Mouse (Mus musculus): ENCODE results near the gene Ptov1.
"Not testable (repeated sequence)": the region's sequence is repeated elsewhere in the genome, so short reads cannot be mapped to it uniquely, and the experiment has no call there.

The Ptov1 gene

DNA sequence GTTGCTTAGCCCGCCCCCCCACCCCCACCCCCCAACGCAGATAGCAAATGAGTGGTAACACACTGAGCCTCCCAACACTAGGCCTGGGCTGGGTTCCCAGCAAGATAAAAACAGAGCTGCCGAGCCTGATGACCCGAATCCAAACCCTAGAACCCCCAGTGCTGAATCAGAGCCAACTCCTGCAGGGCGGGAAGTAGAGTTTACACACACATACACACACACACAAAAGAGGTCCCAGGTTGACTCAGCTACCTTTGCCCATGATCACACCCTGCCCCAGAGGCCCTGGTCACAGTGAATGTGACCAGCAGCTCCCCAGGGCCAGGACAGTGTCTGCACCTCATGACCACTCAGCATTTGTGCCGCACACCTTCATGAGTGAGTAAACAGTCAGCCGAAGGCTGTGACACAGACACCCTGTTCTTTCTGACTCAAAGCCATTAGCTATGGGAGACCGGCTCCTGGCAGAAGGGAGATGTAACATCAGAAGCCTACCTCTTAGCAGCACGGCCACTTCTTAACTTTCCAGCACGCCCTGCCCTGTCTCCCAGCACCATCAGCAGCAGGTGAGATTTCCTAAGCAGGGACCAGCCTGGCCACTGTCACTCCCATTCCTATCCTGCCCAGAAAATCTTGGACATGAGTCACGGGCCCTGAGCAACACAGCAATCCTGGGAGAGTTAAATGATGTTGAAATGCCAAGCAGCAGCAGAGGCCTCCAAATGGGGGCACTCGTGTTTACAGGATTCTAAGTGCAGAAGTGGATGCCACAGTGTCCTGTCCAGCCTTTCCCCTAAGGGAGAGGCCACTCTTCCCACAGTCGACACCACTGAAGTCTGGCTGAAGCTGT, 18.9 kb upstream of the Ptov1 start:
- DNase-seq (ENCODE audit: low spot score), result no peak

DNA sequence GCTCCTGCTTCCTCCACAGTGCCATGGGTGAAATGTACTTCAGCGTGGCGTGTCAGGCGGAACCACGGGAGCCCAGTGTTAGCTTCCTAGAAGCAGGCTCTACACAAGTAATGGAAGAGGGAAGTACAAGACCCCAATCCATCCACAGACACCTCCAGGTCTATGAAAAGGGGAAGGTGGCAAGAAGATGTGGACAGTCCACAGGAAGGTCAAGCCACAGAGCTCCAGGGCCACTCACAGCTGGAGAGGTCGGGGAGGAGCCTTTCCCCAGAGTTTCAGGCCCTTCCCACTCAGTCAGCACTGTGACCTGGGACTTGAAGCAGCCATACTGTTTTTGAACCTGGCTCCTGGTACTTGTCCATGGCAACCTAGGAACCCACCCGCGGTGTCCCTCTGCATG, 17.4 kb upstream of the Ptov1 start:
- no peak for DNase-seq (ENCODE audit: low spot score)

DNA sequence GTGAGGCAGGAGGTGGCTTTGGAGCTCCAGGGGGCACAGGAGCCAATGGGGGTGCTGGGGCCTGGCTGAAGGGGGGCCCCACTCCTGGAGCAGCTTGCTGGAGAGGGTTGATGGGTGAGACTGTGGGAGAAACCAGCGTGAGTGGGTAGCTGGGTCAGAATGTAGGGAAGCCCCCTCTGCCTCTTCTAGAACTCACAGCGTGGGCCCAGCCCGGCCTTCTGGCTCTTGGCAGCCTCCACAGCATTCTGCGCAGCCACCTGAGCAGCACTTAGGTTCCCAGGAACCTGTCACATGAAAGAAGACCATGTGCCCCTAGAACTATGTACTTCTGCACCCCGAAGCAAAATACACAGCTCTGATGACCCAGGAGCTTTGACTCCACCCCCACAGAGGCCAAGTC, 15.0 kb upstream of the Ptov1 start:
- DNase-seq (ENCODE audit: low spot score), result no peak

DNA sequence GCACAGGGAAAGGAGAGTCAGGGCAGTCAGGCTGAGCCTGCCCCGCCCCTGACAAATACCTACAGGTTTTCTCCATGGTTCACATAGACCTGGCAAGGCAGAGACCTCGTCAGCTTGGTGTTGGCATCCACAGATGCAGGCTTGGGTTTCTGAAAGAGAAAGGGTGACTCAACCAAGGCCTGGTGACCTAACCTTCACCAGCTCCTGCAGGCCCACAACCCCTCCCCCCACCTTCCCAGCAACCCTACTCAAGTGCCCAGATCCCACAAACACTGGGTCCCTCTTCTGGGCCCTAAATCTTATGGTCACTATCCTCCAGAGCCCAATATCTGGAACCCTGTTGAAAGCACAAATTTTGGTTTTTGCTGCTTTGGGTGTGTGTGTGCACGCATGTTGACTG, 13.4 kb upstream of the Ptov1 start:
- DNase-seq (ENCODE audit: low spot score), result no peak

DNA sequence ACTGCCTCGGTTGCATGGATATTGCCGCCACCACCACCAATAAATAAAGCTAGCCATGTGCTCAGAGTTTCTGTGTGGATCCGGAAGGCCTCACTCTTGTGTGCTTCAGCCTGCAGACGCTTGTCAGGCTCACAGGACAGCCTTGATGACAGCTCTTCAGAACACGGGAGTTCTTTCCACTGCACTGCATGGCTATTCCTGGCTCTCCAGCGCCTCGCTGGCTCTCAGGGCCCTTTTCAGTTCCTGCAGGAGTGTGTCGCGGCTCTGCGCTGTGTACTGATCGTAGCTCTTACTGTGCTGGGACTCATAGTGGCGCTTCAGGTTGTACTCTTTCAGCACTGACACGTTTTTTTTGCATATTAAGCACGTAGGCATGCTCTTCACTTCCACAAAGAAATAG, 8.2 kb upstream of the Ptov1 start:
- no peak for DNase-seq (ENCODE audit: low spot score)

DNA sequence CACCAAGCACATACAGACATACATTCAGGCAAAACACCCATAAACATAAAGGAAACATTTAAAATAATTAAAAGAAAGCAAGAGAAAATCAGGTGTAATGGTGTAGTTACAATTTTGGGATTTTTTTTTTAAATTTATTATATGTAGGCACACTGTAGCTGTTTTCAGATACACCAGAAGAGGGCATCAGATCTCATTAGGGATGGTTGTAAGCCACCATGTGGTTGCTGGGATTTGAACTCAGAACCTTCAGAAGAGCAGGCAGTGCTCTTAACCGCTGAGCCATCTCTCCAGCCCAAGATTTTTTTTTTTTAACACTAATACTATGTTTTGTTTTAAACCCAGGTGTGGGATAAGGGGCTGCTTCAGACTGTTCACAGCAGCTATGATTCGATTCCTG, 2.2 kb upstream of the Ptov1 start:
- DNase-seq (ENCODE audit: low spot score), result not testable (repeated sequence)

DNA sequence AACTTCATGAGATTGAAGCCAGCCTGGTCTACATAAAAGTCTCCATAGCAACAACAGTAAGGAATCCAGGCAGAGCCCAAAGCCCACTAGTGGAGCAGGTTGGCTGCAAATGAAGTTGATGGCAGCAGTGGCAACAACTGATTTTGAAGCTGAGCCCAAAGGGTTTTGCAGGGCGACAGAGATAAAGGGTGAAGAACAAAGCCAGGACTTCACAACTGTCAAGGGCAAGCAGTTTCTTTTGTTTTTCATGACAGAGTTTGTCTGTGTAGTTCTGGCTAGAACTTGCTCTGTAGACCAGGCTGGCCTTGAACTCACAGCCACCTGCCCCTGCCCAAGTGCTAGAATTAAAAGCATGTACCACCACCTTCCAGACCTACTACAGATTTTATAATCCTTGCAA, 1.6 kb upstream of the Ptov1 start:
- DNase-seq (ENCODE audit: low spot score), result no peak

DNA sequence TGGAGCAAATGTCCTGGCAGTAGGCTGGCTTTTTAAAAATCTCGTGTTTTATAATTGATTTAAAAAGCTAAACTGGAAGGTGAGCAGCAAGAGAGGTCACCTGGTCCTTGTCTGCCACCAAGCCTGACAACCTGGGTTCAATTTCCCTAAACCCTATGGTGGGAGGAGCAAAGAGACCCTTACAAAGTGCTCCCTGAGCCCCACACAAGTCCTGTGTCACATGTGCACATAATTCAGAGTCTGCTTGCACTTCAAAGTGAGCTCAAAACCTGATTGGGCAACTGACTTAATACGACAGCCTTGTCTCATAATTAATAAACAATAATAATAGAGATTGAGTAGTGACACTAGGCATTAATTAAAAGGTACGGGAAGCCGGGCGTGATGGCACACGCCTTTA, 1.0 kb upstream of the Ptov1 start:
- DNase-seq (ENCODE audit: low spot score), result no peak

DNA sequence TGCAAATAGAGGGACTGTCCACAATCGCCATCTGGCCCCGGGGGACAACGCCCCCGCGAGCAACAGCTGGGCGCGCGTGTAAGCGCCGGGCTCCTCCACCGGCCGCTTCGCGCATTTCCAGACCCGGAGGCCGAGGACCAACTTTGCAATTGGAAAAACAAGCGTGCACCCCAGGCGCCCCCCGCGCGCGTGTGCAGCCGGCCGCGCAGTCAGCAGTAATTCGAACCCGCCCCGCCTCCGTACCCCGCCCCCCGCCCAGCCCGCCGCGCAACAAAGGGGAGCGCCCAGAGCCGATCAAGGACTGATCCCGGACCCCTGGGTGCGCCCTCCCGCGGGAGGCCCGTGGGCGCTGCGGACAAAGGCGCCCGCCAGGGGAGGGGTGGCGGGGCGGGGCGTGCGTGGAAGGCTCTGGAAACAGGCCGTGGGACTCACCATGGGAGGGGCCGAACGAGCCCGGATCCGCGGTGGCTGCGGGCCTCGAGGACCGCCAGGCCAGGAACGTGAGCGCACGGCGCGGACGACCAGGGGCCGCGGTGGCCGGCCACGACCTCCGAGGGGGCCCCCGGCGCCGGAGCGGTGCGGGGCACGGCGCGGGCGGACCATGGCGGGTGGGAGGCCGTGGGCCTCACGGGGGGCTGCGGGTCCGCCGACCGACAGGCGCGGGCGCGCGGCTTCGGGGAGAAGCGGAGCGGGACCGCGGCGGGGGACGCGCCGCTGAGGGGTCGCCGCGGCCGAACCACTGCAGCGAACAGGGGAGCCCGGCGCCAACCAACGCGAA, 480 bp downstream of the Ptov1 start:
- no peak for DNase-seq (ENCODE audit: low spot score)

DNA sequence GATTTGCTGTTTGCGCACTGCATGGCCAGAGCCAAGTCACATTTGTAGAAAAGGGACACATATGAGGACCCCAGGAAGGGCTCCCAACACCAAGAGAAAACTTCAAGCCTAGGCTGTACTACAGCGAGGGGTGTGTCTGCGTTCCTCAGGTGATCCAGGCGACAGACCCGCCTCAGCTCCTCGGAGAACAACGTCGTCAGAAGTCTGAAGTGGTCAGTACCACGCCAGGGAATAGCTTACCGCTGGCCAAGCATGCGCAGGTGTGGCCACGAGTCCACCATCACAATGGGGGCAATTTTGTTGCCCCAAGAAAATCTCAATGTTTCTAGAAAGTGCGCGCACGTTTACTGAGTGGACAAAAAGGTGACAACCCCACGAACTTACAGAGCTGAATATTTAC, 1.1 kb downstream of the Ptov1 start:
- no peak for DNase-seq (ENCODE audit: low spot score)

DNA sequence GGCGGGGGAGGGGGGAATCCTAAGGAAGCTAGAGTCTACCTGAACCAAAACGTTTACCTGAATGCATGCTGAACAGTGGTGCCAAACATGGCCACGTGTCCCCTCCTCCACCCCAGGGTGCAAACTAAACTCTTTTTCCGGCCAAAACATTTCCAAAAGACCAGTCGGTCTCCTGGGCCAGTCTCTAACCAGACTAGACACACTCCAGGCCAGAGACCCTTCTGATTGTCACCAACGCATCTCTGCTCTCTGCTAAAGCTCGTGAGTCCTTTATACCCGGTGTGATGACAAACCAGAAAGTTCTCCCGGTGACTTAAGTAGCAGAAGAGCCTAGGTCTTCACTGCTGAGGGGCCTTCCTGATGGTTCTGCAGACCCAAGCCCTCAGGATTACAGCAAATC, 1.8 kb downstream of the Ptov1 start:
- no peak for DNase-seq (ENCODE audit: low spot score)

DNA sequence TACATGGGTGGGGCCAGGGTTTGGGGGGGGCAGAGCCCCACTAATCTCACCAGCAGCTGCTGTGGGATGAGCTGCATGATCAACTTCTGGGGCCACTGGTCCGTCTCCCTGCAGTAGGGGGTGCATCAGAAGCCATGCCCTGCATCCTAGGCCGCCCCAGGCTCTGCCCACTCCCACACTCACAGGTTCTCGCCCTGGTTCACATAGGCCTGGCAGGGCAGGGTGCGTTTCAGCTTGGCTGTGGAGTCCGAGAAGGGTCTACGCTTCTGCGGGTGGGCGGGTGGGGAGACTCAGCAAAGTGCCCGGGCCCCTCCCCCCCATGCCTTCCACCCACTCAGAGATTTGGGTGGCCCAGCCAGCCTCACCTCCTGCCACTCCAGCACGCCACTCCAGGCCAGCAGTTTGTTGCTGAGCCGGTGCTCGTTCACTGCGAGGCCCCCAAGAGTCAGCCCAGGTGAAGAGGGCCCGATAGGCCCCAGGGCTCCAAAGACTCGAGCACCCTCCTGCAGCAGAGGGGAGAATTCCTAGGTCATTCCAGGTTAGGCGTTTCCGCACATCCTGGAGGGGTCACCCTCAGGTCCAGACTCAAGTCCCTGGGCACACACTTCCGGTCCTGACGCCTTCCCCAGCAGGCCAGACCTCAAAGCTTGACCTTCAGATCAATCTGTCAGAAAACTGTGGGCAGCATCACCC, 2.4 kb downstream of the Ptov1 start:
- DNase-seq (ENCODE audit: low spot score), result no peak

DNA sequence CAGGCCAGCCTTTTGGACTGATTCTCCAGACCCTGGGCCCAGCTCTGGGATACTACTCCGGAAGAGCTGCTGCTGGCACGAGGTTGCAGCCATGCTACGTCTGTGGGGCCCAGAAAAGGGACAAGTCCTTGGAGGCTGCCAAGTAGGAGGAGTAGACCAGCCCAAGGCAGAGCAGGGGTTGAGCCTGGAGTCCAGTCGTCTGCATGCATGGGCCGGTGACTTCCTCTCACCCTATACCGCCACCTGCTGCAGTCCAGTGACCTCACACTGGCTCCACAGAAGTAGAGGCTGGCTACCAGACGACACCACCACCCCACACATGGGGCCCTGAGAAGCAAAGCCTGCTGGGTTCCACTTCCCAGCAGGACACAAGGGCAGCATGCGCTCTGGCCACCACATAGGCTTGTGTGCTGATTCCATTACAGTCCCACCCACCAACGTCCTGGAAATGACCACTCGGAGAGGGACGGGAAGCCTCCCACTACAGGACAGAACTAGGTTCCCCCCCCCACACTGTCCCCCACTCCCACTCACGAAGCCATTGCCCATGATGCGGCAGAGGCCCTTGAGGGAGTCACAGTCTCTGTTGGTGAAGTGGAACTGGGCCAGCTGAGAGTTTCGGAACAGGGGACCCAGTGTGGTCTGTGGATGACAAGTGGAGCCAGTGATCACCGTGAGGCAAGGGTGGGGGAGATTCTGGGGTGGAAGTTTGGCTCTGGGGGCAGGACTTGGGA, 3.1 kb downstream of the Ptov1 start:
- DNase-seq (ENCODE audit: low spot score), result no peak

DNA sequence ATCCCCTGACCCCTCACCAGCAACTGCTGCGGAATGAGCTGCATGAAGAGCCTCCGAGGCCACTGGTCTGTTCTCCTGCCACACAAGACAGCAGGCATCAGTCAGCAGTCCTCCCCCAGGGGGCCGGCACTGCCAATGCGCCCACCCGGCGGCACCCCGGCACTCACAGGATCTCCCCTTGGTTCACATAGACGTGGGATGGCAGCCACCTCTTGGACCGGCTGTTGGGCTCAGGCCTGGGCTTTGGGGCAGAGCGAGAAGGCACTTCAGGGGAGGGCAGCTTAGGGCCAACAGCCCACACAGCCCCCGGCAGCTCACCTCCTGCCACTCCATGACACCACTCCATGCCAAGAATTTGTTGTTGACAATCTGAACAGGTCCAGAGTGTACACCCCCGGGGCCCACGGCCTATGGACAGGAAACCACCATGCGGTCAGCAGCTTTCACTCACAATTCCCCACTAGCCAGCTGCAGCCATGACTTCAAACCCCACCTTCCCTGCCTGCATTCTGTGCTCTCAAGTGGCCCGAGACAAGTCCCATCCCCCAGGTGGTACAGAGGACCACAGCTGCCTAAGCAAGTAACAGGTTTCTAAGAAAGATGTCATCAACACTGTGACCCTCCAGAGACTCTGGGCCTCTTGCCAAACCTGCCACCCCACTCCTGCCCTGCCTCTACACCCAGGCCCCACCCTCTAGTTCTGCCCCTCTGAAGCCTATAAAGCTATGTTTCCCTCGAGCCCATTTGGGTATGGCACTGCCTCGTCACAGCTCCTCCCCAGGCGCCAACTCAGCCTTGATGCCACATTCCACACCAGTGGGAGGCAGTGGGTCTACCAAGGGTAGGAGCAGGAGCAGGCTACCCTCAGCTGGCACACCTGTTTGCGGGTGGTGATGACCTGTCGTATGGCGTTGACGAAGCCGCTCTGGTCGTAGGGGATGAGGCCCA, 4.7 kb downstream of the Ptov1 start:
- DNase-seq (ENCODE audit: low spot score), result no peak

DNA sequence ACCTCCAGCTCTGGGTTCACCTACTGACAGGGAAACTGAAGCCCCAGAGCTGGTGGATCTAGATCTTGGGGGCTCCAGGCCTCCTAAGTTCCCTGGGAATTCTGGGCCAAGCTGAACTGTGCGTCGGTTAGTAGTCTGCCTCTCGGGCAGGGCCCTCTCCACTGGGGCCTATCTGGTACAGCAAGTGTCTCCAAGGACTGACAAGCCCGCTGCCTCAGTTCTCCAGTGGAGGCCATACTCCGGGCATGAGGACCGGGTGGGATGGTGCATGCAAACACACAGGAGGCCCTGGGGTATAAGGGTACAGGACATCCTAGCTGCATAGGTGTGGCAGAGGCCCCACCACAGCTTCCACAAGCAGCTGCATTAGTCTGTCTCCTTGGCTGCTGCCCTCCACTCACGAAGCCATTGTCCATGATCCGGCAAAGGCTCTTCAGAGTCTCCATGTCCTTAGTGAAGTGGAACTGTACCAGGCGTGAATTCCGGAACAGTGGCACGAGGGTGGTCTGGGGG, 5.5 kb downstream of the Ptov1 start:
- no peak for DNase-seq (ENCODE audit: low spot score)

DNA sequence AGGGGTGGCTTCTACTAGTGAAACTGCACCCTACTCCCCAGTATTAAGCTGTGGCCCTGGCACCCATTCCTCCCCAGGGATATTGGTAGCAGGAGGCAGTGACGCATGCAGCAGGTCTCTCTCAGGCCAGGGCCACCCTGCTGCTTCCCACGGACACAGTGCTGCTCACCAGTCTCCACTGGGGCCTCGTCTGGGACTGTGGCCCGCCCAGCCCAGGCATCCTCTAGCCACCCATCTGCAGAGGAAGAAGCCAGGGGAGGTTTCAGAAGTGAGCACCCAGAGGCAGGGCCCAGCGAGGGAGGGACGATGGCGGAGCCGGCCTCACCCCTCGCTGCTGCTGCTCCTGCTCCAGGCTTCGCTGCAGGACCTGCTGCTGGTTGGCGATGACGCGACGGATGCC, 6.4 kb downstream of the Ptov1 start:
- no peak for DNase-seq (ENCODE audit: low spot score)

DNA sequence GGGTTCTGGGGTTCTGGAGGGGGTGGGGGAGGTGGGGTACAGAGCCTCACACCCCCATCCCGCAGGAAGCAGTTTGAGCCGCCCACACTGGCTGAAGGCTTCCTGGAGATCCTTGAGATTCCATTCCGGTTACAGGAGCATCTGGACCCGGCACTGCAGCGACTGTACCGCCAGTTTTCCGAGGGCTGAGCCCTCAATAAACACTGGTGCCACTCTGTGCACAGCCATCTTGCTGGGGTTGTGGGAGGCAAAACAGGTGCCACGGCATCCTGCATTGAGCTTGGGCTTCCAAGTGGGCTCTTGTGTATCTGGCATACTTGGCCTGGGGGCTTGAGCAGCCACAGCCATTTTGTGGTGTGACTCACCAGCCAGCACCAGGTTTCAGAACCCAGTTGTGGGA, 7.2 kb downstream of the Ptov1 start:
- no peak for DNase-seq (ENCODE audit: low spot score)

DNA sequence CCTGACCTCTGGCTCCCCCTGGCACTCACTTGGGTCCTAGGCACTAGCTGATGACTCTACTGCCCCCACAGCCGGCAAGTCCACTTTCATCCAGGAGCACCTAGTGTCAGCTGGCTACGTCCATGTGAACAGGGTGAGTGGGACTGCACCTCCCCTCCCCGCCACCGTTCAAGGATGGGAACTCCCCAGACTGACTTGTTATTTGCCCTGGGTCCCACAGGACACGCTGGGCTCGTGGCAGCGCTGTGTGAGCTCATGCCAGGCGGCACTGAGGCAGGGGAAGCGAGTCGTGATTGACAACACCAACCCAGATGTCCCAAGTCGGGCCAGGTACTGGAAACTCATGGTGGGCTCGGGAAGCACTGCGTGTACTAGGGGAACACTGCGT, 8.2 kb downstream of the Ptov1 start:
- no peak for DNase-seq (ENCODE audit: low spot score)

DNA sequence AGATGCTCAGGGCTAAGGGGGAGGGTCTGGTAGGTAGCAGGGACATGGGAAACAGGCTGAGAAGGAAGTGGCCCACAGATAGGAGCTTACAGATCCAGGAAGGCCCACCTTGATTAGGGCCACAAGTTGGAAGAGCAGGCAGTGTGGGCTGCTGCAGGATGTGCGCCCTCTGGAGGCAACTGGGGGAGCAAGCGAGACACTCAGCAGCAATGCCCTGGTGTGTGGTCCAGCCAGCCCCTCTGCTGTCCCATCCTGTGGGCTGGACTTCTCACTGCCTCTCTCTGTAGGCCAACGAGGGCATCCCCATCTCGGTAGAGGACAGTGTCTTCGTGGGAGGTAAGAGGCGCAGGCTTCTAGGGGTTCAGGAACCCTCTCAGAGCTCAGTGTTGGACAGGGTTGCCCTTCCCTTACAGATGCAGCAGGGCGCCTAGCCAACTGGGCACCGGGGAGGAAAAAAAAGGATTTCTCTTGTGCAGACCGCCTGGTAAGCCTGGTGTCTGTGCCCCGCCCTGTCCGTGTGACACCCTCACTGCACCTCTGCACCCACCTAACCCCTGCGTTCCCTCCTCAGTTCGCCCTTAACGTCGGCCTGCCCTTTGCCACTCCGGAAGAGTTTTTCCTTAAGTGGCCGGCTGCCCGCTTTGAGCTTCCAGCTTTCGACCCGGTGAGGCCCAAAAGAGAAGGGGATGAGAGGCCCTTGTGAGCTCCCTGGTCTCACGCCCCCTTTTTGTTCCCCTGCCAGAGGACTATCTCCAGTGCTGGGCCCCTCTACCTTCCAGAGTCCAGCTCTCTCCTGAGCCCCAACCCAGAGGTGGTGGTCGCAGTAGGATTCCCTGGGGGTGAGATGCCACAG, 8.8 kb downstream of the Ptov1 start:
- DNase-seq (ENCODE audit: low spot score), result peak; percentile 50

DNA sequence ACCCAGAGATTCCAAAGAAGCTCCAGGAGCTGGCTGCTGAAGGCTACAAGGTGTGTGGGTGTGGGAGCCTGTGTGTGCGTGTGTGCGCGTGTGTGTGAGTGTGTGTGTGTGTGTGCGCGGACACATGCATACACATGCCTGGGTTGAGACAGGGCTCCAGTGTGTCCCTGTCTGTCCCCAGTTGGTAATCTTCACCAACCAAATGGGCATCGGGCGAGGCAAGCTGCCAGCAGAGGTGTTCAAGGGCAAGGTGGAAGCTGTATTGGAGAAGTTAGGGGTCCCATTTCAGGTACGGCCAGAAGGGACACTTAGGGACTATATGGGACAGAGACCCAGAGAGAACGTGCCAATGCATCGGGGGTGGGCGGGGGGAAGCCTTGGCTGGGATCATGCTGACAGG, 9.7 kb downstream of the Ptov1 start:
- DNase-seq (ENCODE audit: low spot score), result no peak

All from T-cell, adult 2 months (primary cell).